Mouse (Mus musculus) skeletal muscle tissue, adult 2 months (tissue): ENCODE measurements at regions not wholly inside any gene's neighbourhood (a gene's known extent, or its start where the extent isn't known, plus 50 kb on each side); places are given as distances from the start of the nearest gene placed in this dataset.

Source experiments
- DNase-seq: peaks from one replicate; pipeline ENCODE4 v3.0.0-alpha.2; 2012; ENCODE audit warnings: low read depth, low spot score

GRCm38 (mm10) chr13:110673536-110673935 lies 278.7 kb downstream of the Plk2 start:
- no peak for DNase-seq

GRCm38 (mm10) chr13:110683259-110684041 lies 288.6 kb downstream of the Plk2 start:
- no peak for DNase-seq

- no peak for DNase-seq
Observed at GRCm38 (mm10) chr13:110688796-110689195, 293.9 kb downstream of the Plk2 start.

GRCm38 (mm10) chr13:110690501-110691255 lies 295.8 kb downstream of the Plk2 start:
- DNase-seq = no peak

- DNase-seq = no peak
Observed at GRCm38 (mm10) chr13:110692696-110693095, 297.9 kb downstream of the Plk2 start.

- no peak for DNase-seq
Observed at GRCm38 (mm10) chr13:110694876-110695275, 300.0 kb downstream of the Plk2 start.

- DNase-seq = peak; percentile 12
Observed at GRCm38 (mm10) chr13:110696549-110696948, 301.7 kb downstream of the Plk2 start.

GRCm38 (mm10) chr13:110704261-110704660 lies 309.4 kb downstream of the Plk2 start:
- no peak for DNase-seq

GRCm38 (mm10) chr13:110710847-110711246 lies 316.0 kb downstream of the Plk2 start:
- no peak for DNase-seq

- DNase-seq = no peak
Observed at GRCm38 (mm10) chr13:110712527-110712926, 317.7 kb downstream of the Plk2 start.

GRCm38 (mm10) chr13:110722170-110722569 lies 327.3 kb downstream of the Plk2 start:
- no peak for DNase-seq

- no peak for DNase-seq
Observed at GRCm38 (mm10) chr13:110722752-110723151, 327.9 kb downstream of the Plk2 start.

- DNase-seq = no peak
Observed at GRCm38 (mm10) chr13:110724836-110725235, 330.0 kb downstream of the Plk2 start.

- no peak for DNase-seq
Observed at GRCm38 (mm10) chr13:110725821-110726220, 331.0 kb downstream of the Plk2 start.

GRCm38 (mm10) chr13:110735511-110735910 lies 340.7 kb downstream of the Plk2 start:
- no peak for DNase-seq

GRCm38 (mm10) chr13:110741576-110742206 lies 346.8 kb downstream of the Plk2 start:
- DNase-seq = no peak

GRCm38 (mm10) chr13:110747223-110747868 lies 352.5 kb downstream of the Plk2 start:
- DNase-seq = peak; percentile 34

GRCm38 (mm10) chr13:110752746-110753145 lies 357.9 kb downstream of the Plk2 start:
- no peak for DNase-seq

- no peak for DNase-seq
Observed at GRCm38 (mm10) chr13:110754548-110754947, 359.7 kb downstream of the Plk2 start.

- peak; percentile 30 for DNase-seq
Observed at GRCm38 (mm10) chr13:110756877-110757276, 362.0 kb downstream of the Plk2 start.

GRCm38 (mm10) chr13:110769210-110769609 lies 374.4 kb downstream of the Plk2 start:
- no peak for DNase-seq

GRCm38 (mm10) chr13:110775251-110775650 lies 380.4 kb downstream of the Plk2 start:
- DNase-seq = no peak
